Mouse (Mus musculus) CH12.LX (cell line): ENCODE data around the gene Cobl. TPM values are rescaled to one million over a fixed set of nuclear protein-coding genes. Genes with fewer than 3 reads are reported as not detected.

ENCODE experiments used
- DNase-seq: peaks from one replicate; pipeline ENCODE4 v3.0.0-alpha.2; 2013; ENCODE audit errors: extremely low read depth
- H3K27ac ChIP-seq: 2 replicates; pipeline ENCODE4 v1.5.1; 2012; ENCODE audit warnings: low read depth, mild to moderate bottlenecking, control low read depth, moderate library complexity; ENCODE audit not compliant: insufficient read depth
- H3K27me3 ChIP-seq: replicated peaks from 2 replicates; pipeline ENCODE3; 2012; ENCODE audit warnings: inconsistent platforms
- H3K36me3 ChIP-seq, 2 experiments: replicated peaks in 1 of 2; 2 replicates each; pipeline versions ENCODE3 to v1.6.1; 2012; ENCODE audit warnings: inconsistent platforms in 1 of 2, low read length in 1 of 2, mild to moderate bottlenecking in 1 of 2, mixed read lengths in 1 of 2, moderate library complexity in 1 of 2; ENCODE audit not compliant: control insufficient read depth in 1 of 2, insufficient read depth in 1 of 2
- H3K4me1 ChIP-seq, 2 experiments: 2 replicates each; pipeline ENCODE4 v1.6.1; 2012; ENCODE audit warnings: inconsistent platforms in 1 of 2, moderate library complexity in 1 of 2; ENCODE audit not compliant: insufficient read depth in 2 of 2, control insufficient read depth in 1 of 2
- H3K4me2 ChIP-seq: 2 replicates; pipeline ENCODE4 v1.6.1; 2012; ENCODE audit warnings: low read depth, mild to moderate bottlenecking, control low read depth; ENCODE audit not compliant: poor library complexity, insufficient read depth, severe bottlenecking
- H3K4me3 ChIP-seq, 3 experiments: fragments of 150-350 bp in 1 of 3; sonication (generic) in 1 of 3; replicated peaks in 1 of 3; 2 replicates each; pipeline versions ENCODE3 to v1.5.1; 2011 to 2012; ENCODE audit warnings: low read depth in 2 of 3, low read length in 2 of 3, mild to moderate bottlenecking in 2 of 3, moderate library complexity in 2 of 3, control low read depth in 1 of 3, improper control_type of control experiment in 1 of 3, inconsistent platforms in 1 of 3, mixed read lengths in 1 of 3; ENCODE audit not compliant: poor library complexity in 1 of 3
- H3K79me2 ChIP-seq: replicated peaks from 2 replicates; pipeline ENCODE4 v1.6.1; 2012; ENCODE audit warnings: mild to moderate bottlenecking, moderate library complexity; ENCODE audit not compliant: control insufficient read depth, poor library complexity, insufficient read depth, severe bottlenecking; ENCODE audit errors: extremely low read depth
- H3K9ac ChIP-seq: 2 replicates; pipeline ENCODE4 v1.6.1; 2012; ENCODE audit warnings: low read depth, mild to moderate bottlenecking, control low read depth, moderate library complexity; ENCODE audit not compliant: insufficient read depth
- H3K9me3 ChIP-seq: replicated peaks from 2 replicates; pipeline ENCODE3; 2012; ENCODE audit warnings: low read length, inconsistent platforms, mixed read lengths
- BHLHE40 ChIP-seq: IDR thresholded peaks from 2 replicates; pipeline ENCODE4 v1.6.1; 2011; ENCODE audit warnings: mild to moderate bottlenecking, low read depth, low read length, improper control_type of control experiment
- CHD2 ChIP-seq: IDR thresholded peaks from 2 replicates; pipeline ENCODE4 v1.6.1; 2011; ENCODE audit warnings: low read length, improper control_type of control experiment
- E2F4 ChIP-seq: IDR thresholded peaks from 2 replicates; pipeline ENCODE4 v1.6.1; 2011; ENCODE audit warnings: low read depth, low read length, improper control_type of control experiment; ENCODE audit not compliant: insufficient replicate concordance
- ELF1 ChIP-seq: IDR thresholded peaks from 2 replicates; pipeline ENCODE4 v1.6.1; 2014; ENCODE audit warnings: low read depth, mild to moderate bottlenecking, inconsistent platforms, low read length, improper control_type of control experiment
- EP300 ChIP-seq: IDR thresholded peaks from 2 replicates; pipeline ENCODE4 v1.6.1; 2011; ENCODE audit warnings: low read length, improper control_type of control experiment
- GABPA ChIP-seq: IDR thresholded peaks from 2 replicates; pipeline ENCODE4 v1.6.1; 2012; ENCODE audit warnings: low read depth, low read length, improper control_type of control experiment, inconsistent platforms; ENCODE audit not compliant: insufficient replicate concordance
- HCFC1 ChIP-seq: IDR thresholded peaks from 2 replicates; pipeline ENCODE4 v1.6.1; 2012; ENCODE audit warnings: low read depth, mild to moderate bottlenecking, inconsistent platforms, low read length, improper control_type of control experiment
- IRF4 ChIP-seq: IDR thresholded peaks from 2 replicates; pipeline ENCODE4 v1.6.1; 2014; ENCODE audit warnings: low read depth, mild to moderate bottlenecking, inconsistent platforms, low read length, improper control_type of control experiment
- JUN ChIP-seq: IDR thresholded peaks from 2 replicates; pipeline ENCODE4 v1.6.1; 2011; ENCODE audit warnings: low read depth, mild to moderate bottlenecking, low read length, improper control_type of control experiment, moderate library complexity; ENCODE audit not compliant: insufficient read depth
- MAFK ChIP-seq: IDR thresholded peaks from 2 replicates; pipeline ENCODE4 v1.6.1; 2011; ENCODE audit warnings: low read length, improper control_type of control experiment; ENCODE audit not compliant: insufficient replicate concordance
- MAX ChIP-seq: IDR thresholded peaks from 2 replicates; pipeline ENCODE4 v1.6.1; 2011; ENCODE audit warnings: low read length, improper control_type of control experiment
- MAZ ChIP-seq: IDR thresholded peaks from 2 replicates; pipeline ENCODE4 v1.6.1; 2012; ENCODE audit warnings: low read depth, mild to moderate bottlenecking, inconsistent platforms, low read length, improper control_type of control experiment, moderate library complexity
- MEF2A ChIP-seq: IDR thresholded peaks from 2 replicates; pipeline ENCODE4 v1.6.1; 2014; ENCODE audit warnings: low read depth, mild to moderate bottlenecking, inconsistent platforms, low read length, improper control_type of control experiment, borderline replicate concordance
- MYC ChIP-seq: IDR thresholded peaks from 2 replicates; pipeline ENCODE4 v1.6.1; 2011; ENCODE audit warnings: low read depth, mild to moderate bottlenecking, improper control_type of control experiment, low read length
- NELFE ChIP-seq: IDR thresholded peaks from 2 replicates; pipeline ENCODE4 v1.6.1; 2011; ENCODE audit warnings: low read depth, low read length, improper control_type of control experiment
- NRF1 ChIP-seq: IDR thresholded peaks from 2 replicates; pipeline ENCODE4 v1.6.1; 2014; ENCODE audit warnings: low read depth, mild to moderate bottlenecking, inconsistent platforms, low read length, improper control_type of control experiment, moderate library complexity
- PAX5 ChIP-seq: IDR thresholded peaks from 2 replicates; pipeline ENCODE4 v1.6.1; 2012; ENCODE audit warnings: low read length, inconsistent platforms, mixed read lengths
- POLR2A ChIP-seq: IDR thresholded peaks from 2 replicates; pipeline ENCODE4 v1.6.1; 2011; ENCODE audit warnings: low read depth, mild to moderate bottlenecking, improper control_type of control experiment, low read length
- RCOR1 ChIP-seq: conservative IDR thresholded peaks from 2 replicates; pipeline ENCODE4 v1.6.1; 2012; ENCODE audit warnings: low read depth, mild to moderate bottlenecking, inconsistent platforms, low read length, improper control_type of control experiment
- SMC3 ChIP-seq: IDR thresholded peaks from 2 replicates; pipeline ENCODE4 v1.6.1; 2011; ENCODE audit warnings: low read depth, low read length, improper control_type of control experiment
- TCF12 ChIP-seq: IDR thresholded peaks from 2 replicates; pipeline ENCODE4 v1.6.1; 2014; ENCODE audit warnings: low read depth, mild to moderate bottlenecking, inconsistent platforms, low read length, improper control_type of control experiment
- USF1 ChIP-seq: IDR thresholded peaks from 2 replicates; pipeline ENCODE4 v1.6.1; 2014; ENCODE audit warnings: low read depth, mild to moderate bottlenecking, inconsistent platforms, low read length, improper control_type of control experiment
- USF2 ChIP-seq: conservative IDR thresholded peaks from 2 replicates; pipeline ENCODE4 v1.6.1; 2011; ENCODE audit warnings: low read depth, low read length, improper control_type of control experiment
- ZC3H11A ChIP-seq: IDR thresholded peaks from 2 replicates; pipeline ENCODE4 v1.6.1; 2012; ENCODE audit warnings: low read depth, mild to moderate bottlenecking, inconsistent platforms, low read length, improper control_type of control experiment
- ZMIZ1 ChIP-seq: IDR thresholded peaks from 2 replicates; pipeline ENCODE4 v1.6.1; 2012; ENCODE audit warnings: low read depth, mild to moderate bottlenecking, inconsistent platforms, low read length, improper control_type of control experiment
- dilution Hi-C: fragments of 300-500 bp; cut with MboI; formaldehyde crosslinking; loops from 2 replicates; pipeline ENCODE4 v1.14.3; 2020; ENCODE audit warnings: low sequenced_read_pairs; ENCODE audit not compliant: extremely low pct_unique_long_range_greater_than_20kb, extremely low pct_ligation_motif_present
- in situ Hi-C: fragments of 300-500 bp; cut with MboI; formaldehyde crosslinking; loops from 3 replicates; pipeline ENCODE4 v1.14.3; 2019; ENCODE audit warnings: low sequenced_read_pairs, low pct_ligation_motif_present, low pct_unique_long_range_greater_than_20kb, mixed read lengths
- polyA plus RNA-seq: library from polyadenylated mRNA; unstranded; fragments of >175 nt; gene quantifications from 2 replicates; pipeline ENCODE4 v1.2.1, GENCODE M21; 2012; ENCODE audit warnings: low read depth; ENCODE audit not compliant: insufficient read length
- total RNA-seq, 2 experiments: library from RNA; depleted of rRNA; stranded (reverse); fragments of 300-350 nt in 1 of 2; fragments of >200 nt in 1 of 2; gene quantifications; 2 replicates each; pipeline ENCODE4 v1.2.3; 2012 to 2014

Cobl gene
- total and polyA plus RNA-seq, 3 experiments, result 0.06 to 0.13 TPM; not detected in 1

- no peak overlapping the region for H3K4me2 ChIP-seq
- TF ChIP-seq TCF12 (no peak), MAFK (no peak), MAZ (no peak), PAX5 (no peak), RCOR1 (no peak), POLR2A (no peak), GABPA (no peak), IRF4 (no peak), USF2 (no peak), BHLHE40 (no peak), SMC3 (no peak)
- TF ChIP-seq, all 38 proteins: peak for 0
- no peak overlapping the region for H3K9ac ChIP-seq
- H3K27ac ChIP-seq, result no peak overlapping the region
- no peak overlapping the region for H3K4me3 ChIP-seq
- dilution Hi-C loops (no loop called here), in situ Hi-C loops (no loop called here)
- no peaks in the 10 kb centered on the region for H3K79me2 ChIP-seq
- H3K36me3 ChIP-seq, result no peaks in the 10 kb centered on the region
- peaks cover 0 to 20% of the 10 kb centered on the region in 2 experiments; a peak in 2 of 4 replicates for H3K4me1 ChIP-seq
- no peak for DNase-seq
- H3K9me3 ChIP-seq, result no peaks in the 10 kb centered on the region
- H3K27me3 ChIP-seq, result no peaks in the 10 kb centered on the region
Observed at GRCm38 (mm10) chr11:12396196-12396595, 68.6 kb downstream of the Cobl start.

DNA sequence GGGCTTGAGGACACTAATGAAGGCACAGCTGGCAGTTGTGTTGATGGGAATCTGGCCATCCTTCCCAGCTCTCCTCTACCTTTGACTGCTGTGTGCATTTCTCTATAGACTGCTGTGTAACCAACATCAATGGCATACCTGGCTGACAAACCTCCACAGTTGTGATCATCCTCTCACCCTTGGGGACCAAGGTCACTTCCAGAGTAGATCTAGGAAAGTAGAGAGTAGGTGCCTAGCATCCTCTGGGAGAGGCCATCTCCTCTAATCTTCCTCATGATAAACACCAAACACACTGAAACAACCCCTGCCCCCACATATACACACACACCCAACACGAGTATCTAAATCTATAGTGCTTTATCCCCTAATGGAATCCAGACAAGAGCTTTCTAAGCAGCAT is 70.1 kb downstream of the Cobl start:
- Histone ChIP-seq H3K27me3 (no peaks in the 10 kb centered on the region), H3K4me3 (no peak overlapping the region), H3K4me1 (peaks cover 0 to 20% of the 10 kb centered on the region in 2 experiments; a peak in 2 of 4 replicates), H3K9ac (no peak overlapping the region), H3K9me3 (no peaks in the 10 kb centered on the region), H3K79me2 (no peaks in the 10 kb centered on the region), H3K4me2 (no peak overlapping the region), H3K27ac (no peak overlapping the region), H3K36me3 (no peaks in the 10 kb centered on the region)
- in situ Hi-C loops, result no loop called here
- dilution Hi-C loops, result no loop called here
- TF ChIP-seq BHLHE40 (no peak), SMC3 (no peak), NRF1 (no peak), GABPA (no peak), HCFC1 (no peak), PAX5 (no peak), NELFE (no peak), MYC (no peak), ZMIZ1 (no peak), ZC3H11A (no peak), MEF2A (no peak), E2F4 (no peak), RCOR1 (no peak), ELF1 (no peak), POLR2A (no peak), MAX (no peak), CHD2 (no peak), JUN (no peak), USF1 (no peak), EP300 (no peak)
- DNase-seq, result no peak
